In the genomic region with DNA sequence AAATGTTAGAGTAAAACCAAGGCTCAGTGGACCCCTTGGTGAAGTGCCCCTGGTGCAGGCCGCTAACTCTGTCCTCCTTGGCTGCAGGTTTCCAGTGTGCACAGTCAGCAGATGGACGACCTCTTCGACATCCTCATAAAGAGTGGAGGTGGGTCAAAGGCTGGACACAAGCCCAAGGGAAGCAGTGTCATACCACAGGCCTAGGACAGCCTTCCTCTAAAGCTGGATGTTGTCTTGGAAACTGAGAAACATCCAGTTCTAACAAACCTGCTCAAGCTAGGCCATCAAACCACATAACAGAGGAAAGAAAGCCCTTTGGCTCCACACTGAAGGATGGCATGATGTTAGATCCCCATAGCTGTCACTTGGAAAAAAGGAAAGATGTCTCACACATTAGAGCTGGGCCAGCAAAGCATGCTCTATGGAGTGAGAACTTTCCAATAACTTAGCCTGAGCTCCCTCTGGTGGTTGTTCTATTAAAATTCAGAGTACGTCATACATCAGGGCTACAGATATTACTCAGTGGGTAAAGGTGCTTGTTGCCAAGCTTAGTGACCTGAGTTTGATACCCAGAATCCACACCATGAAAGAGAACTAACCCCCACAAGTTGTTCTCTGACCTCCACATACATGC, we compare ENCODE assay signal across 8 mouse cellular contexts.
A peak's percentile ranks its signal among the peaks of the same experiment; 100 is the strongest.
DNase-seq lines count a peak whose midpoint lies in the region; ATAC-seq lines count a peak whose summit lies in the region.

No protein-coding gene starts in this region.

- H3K27ac ChIP-seq in limb, embryonic 12.5 days: no peak overlapping the region
- no peak overlapping the region for H3K27ac ChIP-seq in limb, embryonic 10.5 days
- H3K27ac ChIP-seq in hindbrain, embryonic 13.5 days: no peak overlapping the region
- no peak overlapping the region; the same call in 1 of the 2 replicates for H3K27ac ChIP-seq in limb, embryonic 13.5 days
- no peak overlapping the region for H3K27ac ChIP-seq in neural tube, embryonic 14.5 days (ENCODE audit: low read depth, low read length)

- no peak for DNase-seq in limb, embryonic 10.5 days (ENCODE audit: low spot score)
- DNase-seq in Muller cell, postnatal 12 days (ENCODE audit: inconsistent ontology term): peak; percentile 56
- peak; percentile 61 for DNase-seq in cerebellum, adult 9-11 months

- H3K9me3 ChIP-seq in limb, embryonic 12.5 days: peaks cover 11% of the 10 kb centered on the region; the same call in 1 of the 2 replicates
- H3K9me3 ChIP-seq in limb, embryonic 10.5 days (replicated peaks): no peaks in the 10 kb centered on the region
- H3K9me3 ChIP-seq in hindbrain, embryonic 13.5 days: no peaks in the 10 kb centered on the region
- H3K9me3 ChIP-seq in limb, embryonic 13.5 days: peaks cover 10% of the 10 kb centered on the region; the same call in 1 of the 2 replicates
- no peaks in the 10 kb centered on the region for H3K9me3 ChIP-seq in neural tube, embryonic 14.5 days (ENCODE audit: control insufficient read depth, low read length)

- H3K27me3 ChIP-seq in limb, embryonic 12.5 days: no peaks in the 10 kb centered on the region
- H3K27me3 ChIP-seq in limb, embryonic 10.5 days (ENCODE audit: low read depth, poor library complexity, severe bottlenecking): no peaks in the 10 kb centered on the region
- no peaks in the 10 kb centered on the region for H3K27me3 ChIP-seq in hindbrain, embryonic 13.5 days
- H3K27me3 ChIP-seq in limb, embryonic 13.5 days: no peaks in the 10 kb centered on the region
- no peaks in the 10 kb centered on the region for H3K27me3 ChIP-seq in neural tube, embryonic 14.5 days (ENCODE audit: control insufficient read depth, insufficient read depth, low read length)

- H3K9ac ChIP-seq in limb, embryonic 12.5 days (replicated peaks): no peak overlapping the region
- no peak overlapping the region for H3K9ac ChIP-seq in hindbrain, embryonic 13.5 days
- no peak overlapping the region for H3K9ac ChIP-seq in limb, embryonic 13.5 days
- no peak overlapping the region for H3K9ac ChIP-seq in neural tube, embryonic 14.5 days (replicated peaks; ENCODE audit: low read depth, low read length)

- 77% methylated on average over 4 of the region's 4 CpGs for WGBS in limb, embryonic 12.5 days
- 82% methylated on average over 4 of the region's 4 CpGs for WGBS in limb, embryonic 10.5 days
- WGBS in hindbrain, embryonic 13.5 days: 69% methylated on average over 4 of the region's 4 CpGs
- 82% methylated on average over 4 of the region's 4 CpGs for WGBS in limb, embryonic 13.5 days
- 79% methylated on average over 4 of the region's 4 CpGs for WGBS in neural tube, embryonic 14.5 days

- no peak overlapping the region for H3K4me3 ChIP-seq in limb, embryonic 12.5 days (replicated peaks)
- H3K4me3 ChIP-seq in limb, embryonic 10.5 days: no peak overlapping the region
- H3K4me3 ChIP-seq in hindbrain, embryonic 13.5 days: no peak overlapping the region
- no peak overlapping the region for H3K4me3 ChIP-seq in limb, embryonic 13.5 days
- no peak overlapping the region for H3K4me3 ChIP-seq in neural tube, embryonic 14.5 days (ENCODE audit: low read depth, low read length)

- H3K4me2 ChIP-seq in limb, embryonic 12.5 days: no peak overlapping the region
- no peak overlapping the region for H3K4me2 ChIP-seq in hindbrain, embryonic 13.5 days
- no peak overlapping the region for H3K4me2 ChIP-seq in limb, embryonic 13.5 days (replicated peaks)
- no peak overlapping the region for H3K4me2 ChIP-seq in neural tube, embryonic 14.5 days (ENCODE audit: low read depth, low read length)

- no peaks in the 10 kb centered on the region for H3K4me1 ChIP-seq in limb, embryonic 12.5 days (replicated peaks)
- no peaks in the 10 kb centered on the region for H3K4me1 ChIP-seq in limb, embryonic 10.5 days
- H3K4me1 ChIP-seq in hindbrain, embryonic 13.5 days (replicated peaks): no peaks in the 10 kb centered on the region
- H3K4me1 ChIP-seq in limb, embryonic 13.5 days: no peaks in the 10 kb centered on the region
- no peaks in the 10 kb centered on the region for H3K4me1 ChIP-seq in neural tube, embryonic 14.5 days (ENCODE audit: control insufficient read depth, insufficient read depth, low read length)

- ATAC-seq in limb, embryonic 12.5 days (ENCODE audit: insufficient number of reproducible peaks, insufficient read depth, low FRiP score, low TSS enrichment, low read depth): peak; percentile 57; the same call in 1 of the 2 replicates
- ATAC-seq in hindbrain, embryonic 13.5 days (ENCODE audit: low FRiP score): peak; percentile 90
- ATAC-seq in limb, embryonic 13.5 days (ENCODE audit: low FRiP score, low read depth): peak; percentile 73; the same call in 1 of the 2 replicates
- ATAC-seq in neural tube, embryonic 14.5 days (ENCODE audit: low read depth): peak; percentile 85; the same call in 1 of the 2 replicates
- no peak for ATAC-seq in monocyte, adult 5-6 weeks (replicated peaks; ENCODE audit: insufficient number of reproducible peaks, low FRiP score, low TSS enrichment, poor library complexity, severe bottlenecking)

- H3K36me3 ChIP-seq in limb, embryonic 12.5 days: peaks cover 91% of the 10 kb centered on the region
- peaks cover 83% of the 10 kb centered on the region for H3K36me3 ChIP-seq in limb, embryonic 10.5 days
- peaks cover 74% of the 10 kb centered on the region for H3K36me3 ChIP-seq in hindbrain, embryonic 13.5 days
- H3K36me3 ChIP-seq in limb, embryonic 13.5 days: peaks cover 92% of the 10 kb centered on the region
- peaks cover 21% of the 10 kb centered on the region for H3K36me3 ChIP-seq in neural tube, embryonic 14.5 days (ENCODE audit: control insufficient read depth, insufficient read depth, low read length)
